Mouse (Mus musculus) embryonic stem cell, embryonic (primary cell): ENCODE measurements around the gene Olfr548-ps1.

Source experiments
- CTCF ChIA-PET, 4 experiments: fragments of 300-600 bp in 2 of 4; fragments of 350-600 bp in 2 of 4; sonication (Branson Sonifier 250); formaldehyde crosslinking; loops; one replicate each; lab custom pipeline; 2022; ENCODE audit warnings: inconsistent platforms in 2 of 4; lab: Charles Lee
- POLR2A ChIA-PET, 4 experiments: fragments of 300-600 bp in 2 of 4; fragments of 350-600 bp in 2 of 4; sonication (Branson Sonifier 250); formaldehyde crosslinking; loops; one replicate each; lab custom pipeline; 2022; ENCODE audit warnings: antibody characterized with exemption in 4 of 4, inconsistent platforms in 1 of 4; lab: Charles Lee

Gene Olfr548-ps1

DNA sequence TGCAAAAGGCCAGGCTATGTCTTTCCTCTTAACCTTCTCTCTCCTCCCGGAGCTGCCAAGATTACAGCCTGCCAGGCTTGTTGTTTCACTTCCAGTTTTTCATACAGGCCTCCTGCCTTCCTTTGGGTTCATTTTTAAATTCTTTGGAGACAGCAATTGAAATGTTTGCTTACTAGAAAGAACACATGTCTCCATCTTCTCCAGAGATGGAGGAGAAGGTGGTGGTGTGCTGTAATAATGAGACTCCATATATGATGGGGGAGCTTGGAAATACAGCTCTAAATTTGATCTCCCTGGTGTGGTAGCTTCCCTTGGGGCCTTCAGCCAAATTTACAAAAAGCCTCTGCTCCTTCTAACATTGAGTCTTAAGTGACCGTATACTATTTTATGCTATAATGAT lies at the start of gene Olfr548-ps1:
Gene Olfr548-ps1 (plus strand): TSS at position 301 of the 400 bp plus-strand sequence.
- ChIA-PET POLR2A (no interaction called here), CTCF (interaction anchor here in 1 of 4 experiments (1.1 kb wide), 1 partner anchor 28 kb away, joined by 4 read pairs; no protein-coding TSS in a partner anchor)

DNA sequence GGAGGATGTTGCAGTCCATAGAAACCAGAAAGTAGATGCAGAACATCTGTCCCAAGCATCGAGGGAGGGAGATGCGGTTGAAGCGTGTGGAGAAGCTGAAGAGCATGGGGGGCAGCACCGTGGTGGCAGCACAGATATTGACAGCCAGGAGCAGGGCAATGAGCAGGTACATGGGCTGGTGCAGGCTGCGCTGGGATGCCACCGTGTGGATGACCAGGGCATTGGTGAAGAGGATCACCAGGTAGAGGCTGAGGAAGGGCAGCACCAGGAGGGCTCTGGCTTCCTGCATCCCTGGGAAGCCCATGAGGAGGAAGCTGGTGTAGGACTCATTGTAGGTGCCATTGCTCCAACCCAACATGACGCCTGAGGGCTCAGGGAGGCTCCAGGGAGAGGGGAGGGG lies 46.3 kb upstream of the Olfr548-ps1 start:
- ChIA-PET CTCF (interaction anchor here in 2 of 4 experiments (1.0 to 1.2 kb wide), 2 partner anchors 10 to 43 kb away, joined by 3 read pairs; no protein-coding TSS in a partner anchor), POLR2A (interaction anchor here in 1 of 4 experiments (0.6 kb wide), 1 partner anchor 10 kb away, joined by 3 read pairs; no protein-coding TSS in a partner anchor)

DNA sequence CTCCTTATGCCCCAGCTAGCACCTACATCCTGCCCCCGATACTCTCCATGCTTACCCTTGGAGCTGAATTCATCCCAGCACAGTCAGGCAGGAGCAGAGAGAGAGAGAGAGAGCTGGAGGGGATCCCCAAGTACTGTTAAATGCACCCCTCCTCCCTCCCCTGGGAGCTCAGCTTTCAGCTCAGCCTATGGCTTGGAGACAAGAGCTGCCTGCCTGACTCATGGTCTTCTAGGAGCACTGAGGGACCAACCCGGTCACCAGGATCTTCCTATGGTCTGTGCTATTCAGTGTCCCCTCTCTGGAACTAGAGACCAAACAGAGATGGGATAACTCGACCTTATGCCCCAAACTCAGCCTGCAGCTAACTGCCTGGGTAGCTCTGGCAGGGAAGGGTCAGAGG lies 41.2 kb upstream of the Olfr548-ps1 start, which contains the start of gene Olfr545:
Gene Olfr545 (minus strand): TSS at position 101 of the 400 bp plus-strand sequence.
- ChIA-PET CTCF (no interaction called here), POLR2A (no interaction called here)

DNA sequence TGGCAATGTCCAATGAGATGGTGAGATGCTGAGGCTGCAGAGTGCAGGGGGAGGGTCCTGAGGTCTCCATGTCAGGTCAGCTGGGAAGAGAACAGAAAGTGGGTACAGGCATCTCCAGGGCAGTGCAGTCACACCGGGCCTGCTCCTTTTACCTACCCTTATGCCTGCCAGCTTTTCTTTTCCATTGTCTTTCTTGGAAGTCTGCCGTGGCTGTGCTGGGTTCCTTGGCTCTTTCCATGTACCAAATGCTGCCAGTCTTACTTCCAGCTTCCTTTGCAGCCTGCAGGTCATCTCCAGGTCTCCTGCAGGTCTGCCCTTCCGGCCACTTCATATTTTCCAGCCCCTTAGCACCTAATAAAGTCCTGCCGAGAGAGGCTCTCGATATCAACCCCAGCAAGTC lies 38.7 kb upstream of the Olfr548-ps1 start:
- POLR2A ChIA-PET = no interaction called here
- CTCF ChIA-PET = no interaction called here

DNA sequence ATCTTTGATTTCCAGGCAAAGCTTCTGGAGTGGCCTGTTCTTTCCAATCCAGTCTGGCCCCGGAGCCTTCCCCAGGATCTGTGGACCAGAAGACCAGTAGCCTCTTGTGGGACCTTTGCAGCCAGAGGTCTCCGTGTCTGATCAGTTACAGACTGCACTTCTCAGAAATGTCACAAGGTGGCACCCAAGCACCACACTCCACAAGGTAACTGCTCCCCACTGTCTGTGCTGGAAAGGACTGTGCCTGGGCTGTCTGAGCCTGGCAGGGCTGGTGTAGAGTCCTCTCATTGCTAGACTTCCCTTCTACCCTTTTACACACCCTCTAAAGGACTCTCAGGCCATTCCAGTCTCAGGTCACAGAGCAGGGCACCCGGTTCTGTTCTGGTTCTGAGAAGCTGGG lies 33.8 kb upstream of the Olfr548-ps1 start:
- POLR2A ChIA-PET = no interaction called here

DNA sequence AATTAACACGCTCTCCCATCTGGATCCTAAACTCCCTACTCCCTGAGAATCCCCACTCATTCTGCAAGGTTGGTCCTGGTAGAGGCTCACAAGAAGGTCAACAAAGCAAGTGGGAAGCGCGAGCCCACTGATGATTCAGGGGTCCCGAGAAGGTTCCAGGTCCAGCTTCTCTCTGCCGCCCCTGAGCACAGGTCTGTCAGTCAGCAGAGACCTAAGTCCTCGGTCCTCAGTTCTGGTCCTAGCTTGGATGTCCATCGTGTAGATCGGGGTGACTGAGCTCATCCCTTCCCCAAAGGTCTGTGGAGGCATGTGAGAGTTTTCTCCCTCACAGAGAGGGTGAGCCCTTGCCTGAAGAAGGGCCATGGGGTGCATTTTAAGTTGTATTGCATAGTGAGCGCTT lies 32.6 kb upstream of the Olfr548-ps1 start:
- ChIA-PET CTCF (interaction anchor here in 3 of 4 experiments (0.8 to 1.1 kb wide), 3 partner anchors 412 to 1435 kb away, joined by 3 to 4 read pairs (median 3); no protein-coding TSS in a partner anchor), POLR2A (interaction anchor here in 1 of 4 experiments (0.6 kb wide), 1 partner anchor 1215 kb away, joined by 5 read pairs; no protein-coding TSS in a partner anchor)

More for the DNA sequence above, 33.8 kb upstream of the Olfr548-ps1 start:
- CTCF ChIA-PET = interaction anchor here in 2 of 4 experiments (1.0 to 1.1 kb wide), 2 partner anchors 413 to 613 kb away, joined by 3 to 4 read pairs; no protein-coding TSS in a partner anchor

DNA sequence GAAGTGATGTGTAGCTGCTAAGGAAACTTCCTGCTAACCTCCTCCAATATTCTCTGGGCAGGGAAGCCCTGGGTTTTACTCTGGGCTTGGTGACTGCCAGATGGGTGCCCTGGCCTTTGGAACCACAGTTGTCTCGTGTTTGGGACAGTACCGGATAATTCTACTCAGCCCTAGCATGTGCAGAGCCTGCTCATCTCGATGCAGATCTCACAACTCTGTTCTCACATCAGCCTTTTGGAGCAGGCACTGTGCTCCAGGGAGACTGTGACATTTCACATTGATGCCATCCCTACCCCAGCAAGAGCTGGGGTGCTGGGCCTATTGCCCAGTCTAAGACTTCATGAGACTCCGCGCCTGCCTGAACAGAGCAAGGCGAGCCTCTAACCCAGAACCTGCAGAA lies 32.0 kb upstream of the Olfr548-ps1 start:
- CTCF ChIA-PET = no interaction called here
- POLR2A ChIA-PET = no interaction called here

DNA sequence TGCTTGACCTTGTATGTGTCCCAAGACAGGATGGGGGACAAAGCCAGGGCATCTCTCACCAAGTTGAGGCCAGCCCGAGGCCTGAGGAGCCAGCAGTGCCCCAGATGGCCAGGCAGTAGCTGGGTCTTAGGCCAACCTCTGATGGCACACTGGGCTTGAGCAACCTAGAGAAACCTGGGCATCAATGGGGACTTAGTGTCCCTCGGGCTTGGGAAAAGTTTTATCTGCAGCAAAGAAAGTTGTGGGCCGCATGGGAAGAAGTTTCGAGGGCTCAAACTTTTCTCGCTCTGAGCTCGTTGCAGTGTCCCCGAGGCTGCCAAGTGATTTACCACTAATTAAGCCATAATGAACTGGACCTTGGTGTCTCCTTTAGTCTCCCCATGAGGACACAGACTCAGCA lies 31.0 kb upstream of the Olfr548-ps1 start:
- ChIA-PET CTCF (no interaction called here), POLR2A (interaction anchor here in 2 of 4 experiments (0.6 kb wide), 2 partner anchors 12 to 77 kb away, joined by 3 to 5 read pairs; no protein-coding TSS in a partner anchor)

DNA sequence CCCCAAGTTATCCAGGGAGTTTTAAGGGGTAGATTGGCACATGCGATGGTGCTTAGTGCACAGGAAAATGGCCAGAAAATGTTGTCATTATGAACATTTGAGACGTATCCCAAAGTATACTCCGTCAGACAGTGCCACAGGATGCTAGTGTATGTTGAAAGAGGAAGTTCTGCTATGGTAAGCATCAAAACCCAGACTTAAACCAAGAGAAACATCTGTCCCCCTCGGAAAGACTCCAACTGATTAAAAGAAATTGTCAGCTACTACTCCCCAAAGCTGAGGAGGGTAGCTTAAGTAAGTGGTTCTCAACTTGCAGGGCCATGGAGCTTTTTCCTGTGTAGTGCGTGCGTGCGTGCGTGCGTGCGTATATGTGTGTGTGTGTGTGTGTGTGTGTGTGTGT lies 28.8 kb upstream of the Olfr548-ps1 start:
- ChIA-PET POLR2A (interaction anchor here in 2 of 4 experiments (0.6 to 1.4 kb wide), 2 partner anchors 33 to 104 kb away, joined by 4 read pairs; no protein-coding TSS in a partner anchor), CTCF (interaction anchor here in 3 of 4 experiments (0.5 to 3.1 kb wide), 5 partner anchors 183 to 1298 kb away, joined by 3 to 19 read pairs (median 6); partner anchors contain the start of gene Olfr557 (in 2 of the 3))

DNA sequence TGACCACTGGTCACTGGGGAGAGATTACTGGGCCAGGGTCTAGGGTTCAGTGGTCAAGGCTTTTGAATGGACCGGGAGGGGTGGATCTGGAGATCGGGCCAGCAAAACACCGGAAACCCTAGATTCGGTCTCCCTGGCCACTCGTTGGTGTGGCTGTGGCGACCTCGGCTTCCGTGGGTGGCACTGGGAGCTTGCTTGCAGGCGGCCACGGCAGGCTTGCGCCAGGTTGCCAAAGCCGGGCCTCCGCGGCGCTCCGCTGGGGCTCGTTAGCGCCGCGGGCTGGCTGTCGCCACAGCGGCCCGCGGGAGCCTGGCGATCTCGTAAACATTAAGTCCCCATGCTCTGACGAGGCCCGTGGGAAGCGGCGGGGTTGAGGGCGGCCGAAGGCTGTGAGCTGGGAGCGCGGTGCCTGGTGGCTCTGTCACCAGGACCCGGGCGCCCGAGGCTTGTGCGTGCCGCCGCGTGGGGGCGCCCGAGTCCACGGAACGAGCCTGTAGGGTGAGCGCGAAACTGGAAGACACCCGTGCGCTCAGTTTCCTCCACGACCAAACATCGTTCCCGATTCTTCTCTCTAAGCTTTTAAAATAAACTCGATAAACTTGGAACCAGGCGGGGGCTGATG lies 27.8 kb upstream of the Olfr548-ps1 start:
- ChIA-PET POLR2A (interaction anchor here in 3 of 4 experiments (0.5 to 1.4 kb wide), 7 partner anchors 34 to 311 kb away, joined by 3 to 4 read pairs (median 4); partner anchors contain the start of genes Trim21 (in 1 of the 3) and Trim68 (in 1 of the 3)), CTCF (interaction anchor here (0.6 to 3.1 kb wide), 32 partner anchors 14 to 1429 kb away, joined by 3 to 19 read pairs (median 4); partner anchors contain the start of genes Olfr557 (in 3 of the 4), Trim68 (in 2 of the 4), Olfr586 (in 1 of the 4) and Stim1 (in 1 of the 4))

DNA sequence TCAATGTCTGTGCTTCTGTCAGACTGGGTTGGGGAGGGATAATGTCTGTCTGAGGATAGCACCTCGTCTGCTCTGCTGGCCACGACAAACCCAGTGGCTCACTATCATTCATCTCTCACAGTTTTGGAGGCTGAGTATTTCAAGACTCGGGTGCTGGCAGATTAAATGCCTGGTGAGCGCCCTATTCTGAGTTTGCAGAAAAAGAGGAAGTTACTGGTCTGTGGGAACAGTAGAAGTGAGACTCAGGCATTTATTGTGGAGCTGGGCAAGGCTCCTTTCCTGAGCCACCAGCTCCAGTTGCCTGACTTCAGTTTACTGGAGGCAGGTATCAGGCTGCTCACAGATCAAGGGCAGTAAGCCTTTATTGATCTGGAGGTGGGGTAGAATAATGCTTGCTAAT lies 26.6 kb upstream of the Olfr548-ps1 start:
- POLR2A ChIA-PET = no interaction called here

DNA sequence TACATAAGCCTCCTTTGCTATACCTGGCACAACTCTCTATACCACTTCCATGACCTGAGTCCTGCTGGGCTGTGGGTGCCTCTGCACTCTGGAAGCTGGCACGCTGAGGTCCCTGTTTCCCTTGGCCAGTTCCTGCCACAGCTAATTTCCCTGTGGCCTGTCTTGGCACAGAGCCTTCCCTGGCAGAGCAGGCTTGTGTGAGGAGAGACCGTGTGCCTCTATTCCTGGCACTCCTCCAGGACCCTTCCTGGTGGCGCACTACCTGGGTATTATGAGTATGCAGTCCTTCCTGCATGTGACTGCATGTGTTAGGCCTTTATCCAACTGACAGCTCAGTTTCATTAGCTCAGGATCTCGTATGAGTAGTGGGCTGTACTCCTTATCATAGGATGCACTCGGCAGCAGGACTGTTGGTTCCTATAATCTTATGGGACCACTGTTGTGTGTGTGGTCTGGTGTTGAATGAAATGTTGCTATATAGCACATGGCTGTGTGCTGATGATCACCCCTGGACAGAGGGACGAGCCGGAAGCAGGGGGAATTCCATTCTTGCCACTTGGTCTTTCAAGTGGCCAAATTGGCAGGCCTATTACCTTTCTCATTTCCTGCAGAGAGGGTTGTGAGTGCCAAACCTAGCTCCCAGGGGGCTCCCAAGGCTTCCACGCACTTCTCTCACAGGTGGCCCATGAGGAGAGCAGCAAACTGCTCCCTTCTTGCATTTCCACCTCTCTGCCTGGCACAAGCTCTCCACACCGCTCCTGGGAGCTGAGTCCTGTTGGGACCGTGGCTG lies 24.2 kb upstream of the Olfr548-ps1 start:
- POLR2A ChIA-PET = interaction anchor here in 1 of 4 experiments (0.6 kb wide), 1 partner anchor 312 kb away, joined by 3 read pairs; no protein-coding TSS in a partner anchor
- CTCF ChIA-PET = no interaction called here

More for the DNA sequence above, 26.6 kb upstream of the Olfr548-ps1 start:
- CTCF ChIA-PET = interaction anchor here in 2 of 4 experiments (1.0 to 3.1 kb wide), 5 partner anchors 122 to 406 kb away, joined by 3 to 19 read pairs (median 9); partner anchors contain the start of genes Olfr557 (in 2 of the 2) and Olfr554 (in 1 of the 2)

DNA sequence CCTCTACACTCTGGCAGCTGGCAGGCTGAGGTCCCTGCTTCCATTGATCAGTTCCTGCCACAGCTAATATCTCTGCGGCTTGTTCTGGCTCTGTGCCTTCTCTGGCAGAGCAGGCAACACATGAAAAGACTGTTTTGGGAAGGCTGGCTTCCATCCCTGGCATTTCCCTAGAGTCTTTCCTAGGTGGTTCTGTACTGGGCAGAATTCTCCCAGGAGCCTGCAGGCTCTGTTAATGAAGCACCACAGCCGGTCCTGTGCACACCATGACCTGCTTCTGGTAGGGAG lies 23.7 kb upstream of the Olfr548-ps1 start:
- ChIA-PET CTCF (no interaction called here), POLR2A (no interaction called here)

DNA sequence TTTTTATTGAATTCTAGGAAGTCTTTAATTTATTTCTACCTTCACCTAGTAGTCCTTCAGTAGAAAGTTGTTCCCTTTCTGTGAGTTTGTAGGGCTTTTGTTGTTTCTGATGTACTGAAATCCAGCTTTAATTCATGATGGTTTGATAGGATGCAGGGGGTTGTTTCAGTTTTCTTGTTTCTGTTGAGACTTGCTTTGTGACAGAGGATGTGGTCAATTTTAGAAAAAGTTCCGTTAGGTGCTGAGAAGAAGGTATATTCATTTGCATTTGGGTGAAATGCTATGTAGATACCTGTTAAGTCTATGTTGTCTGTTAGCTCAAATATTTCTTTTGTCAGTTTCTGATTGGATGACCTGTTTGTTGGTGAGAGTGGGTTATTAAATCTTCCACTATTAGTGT lies 11.6 kb upstream of the Olfr548-ps1 start:
- CTCF ChIA-PET = no interaction called here

DNA sequence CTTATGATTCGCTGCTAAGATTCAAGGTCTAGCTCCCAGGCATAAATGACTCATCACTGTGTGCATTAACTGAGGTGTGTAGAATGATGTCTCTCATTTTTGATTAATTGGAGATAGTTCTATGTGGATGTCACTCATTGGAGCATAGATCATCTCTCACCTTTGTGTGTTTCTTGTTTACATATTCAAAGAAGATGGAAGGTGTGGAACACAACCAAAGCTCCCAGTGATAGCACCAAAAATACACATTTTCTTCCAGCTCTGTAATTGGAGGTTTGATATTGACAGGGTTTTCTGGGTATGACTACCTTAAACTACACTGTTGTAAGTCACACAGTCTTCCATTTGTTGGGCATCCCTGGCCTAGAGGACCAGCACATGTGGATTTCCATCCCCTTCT lies 6.2 kb upstream of the Olfr548-ps1 start, which contains the start of gene Olfr547:
Gene Olfr547 (plus strand): TSS at position 301 of the 400 bp plus-strand sequence.
- POLR2A ChIA-PET = no interaction called here

More for the DNA sequence above, 11.6 kb upstream of the Olfr548-ps1 start:
- POLR2A ChIA-PET = interaction anchor here in 1 of 4 experiments (0.7 kb wide), 1 partner anchor 25 kb away, joined by 3 read pairs; no protein-coding TSS in a partner anchor

DNA sequence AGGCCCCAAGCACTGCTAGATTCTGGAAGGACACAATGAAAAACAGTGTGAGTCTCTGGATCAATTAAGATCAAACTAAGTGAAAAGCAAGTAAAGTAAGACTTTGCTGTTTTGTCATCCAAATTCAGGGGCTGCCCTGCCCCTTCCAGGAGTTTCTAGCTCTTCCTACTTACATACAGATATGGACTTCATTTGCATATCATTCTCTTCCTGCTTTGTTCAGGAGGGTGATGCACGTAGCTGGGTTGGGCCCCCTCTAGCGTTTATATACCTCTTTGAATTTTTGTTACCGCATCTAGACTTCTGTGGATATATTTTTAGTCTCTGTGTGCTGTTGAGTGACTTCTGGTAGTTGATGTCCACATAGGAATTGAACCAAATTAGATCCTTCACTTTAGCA lies 555 bp downstream of the Olfr548-ps1 start:
- POLR2A ChIA-PET = interaction anchor here in 1 of 4 experiments (0.7 kb wide), 1 partner anchor 20 kb away, joined by 4 read pairs; no protein-coding TSS in a partner anchor
- CTCF ChIA-PET = interaction anchor here in 1 of 4 experiments (1.1 kb wide), 1 partner anchor 28 kb away, joined by 4 read pairs; no protein-coding TSS in a partner anchor

More for the DNA sequence above, 6.2 kb upstream of the Olfr548-ps1 start, which contains the start of gene Olfr547:
- CTCF ChIA-PET = no interaction called here

DNA sequence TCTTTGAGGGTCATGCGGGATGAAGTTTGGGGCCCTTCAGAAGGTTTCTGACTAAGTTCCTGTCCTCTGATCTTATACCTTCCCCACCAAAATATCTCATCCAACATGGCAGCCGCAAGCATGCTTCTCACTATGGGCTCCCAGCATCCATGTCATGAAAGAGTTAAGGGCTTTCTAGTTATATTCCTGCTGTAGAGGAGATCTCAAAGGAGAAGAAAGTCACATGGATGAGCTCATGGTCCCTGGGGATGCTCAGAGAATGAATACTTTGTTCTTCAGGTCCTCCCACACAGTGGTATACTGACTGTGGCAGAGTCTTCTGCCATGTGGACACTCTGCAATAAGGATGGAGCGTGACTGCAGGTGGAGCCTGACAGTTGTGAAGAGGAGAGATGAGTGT lies 8.9 kb downstream of the Olfr548-ps1 start, which contains the start of gene Olfr549:
Gene Olfr549 (plus strand): TSS at position 301 of the 400 bp plus-strand sequence.
- ChIA-PET POLR2A (interaction anchor here in 1 of 4 experiments (0.6 kb wide), 1 partner anchor 653 kb away, joined by 4 read pairs; no protein-coding TSS in a partner anchor), CTCF (no interaction called here)

DNA sequence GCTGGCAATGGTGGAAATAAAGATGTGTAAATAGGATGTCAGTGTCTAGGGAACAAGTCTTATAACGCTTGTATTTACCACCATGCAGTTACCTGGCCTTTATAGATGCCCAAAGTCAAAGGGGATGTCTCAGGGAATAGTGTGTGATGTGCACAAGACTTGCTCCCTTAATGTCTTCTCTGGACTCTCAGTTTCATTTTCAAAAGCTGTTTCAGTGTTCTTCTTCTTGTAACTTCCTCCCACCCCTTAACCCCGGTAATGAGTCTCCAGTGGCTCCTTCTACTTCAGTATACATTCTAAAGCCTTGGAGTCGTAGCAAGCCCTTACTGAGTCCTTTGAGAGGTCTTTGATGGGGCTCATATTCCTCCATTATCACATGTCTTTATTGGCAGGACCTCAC lies 12.6 kb downstream of the Olfr548-ps1 start:
- ChIA-PET POLR2A (no interaction called here), CTCF (no interaction called here)
